Mouse (Mus musculus) left cerebral cortex, adult 11 months (tissue): Measurements from ENCODE around the gene Mn1.

Source experiments
- DNase-seq: peaks from one replicate; pipeline ENCODE4 v3.0.0; 2022; ENCODE audit warnings: low spot score

Mn1 gene

GRCm38 (mm10) chr5:111416591-111417374 is at the start of gene Mn1:
TSS of gene Mn1 (plus strand) at chr5:111417362.
- DNase-seq: peak; percentile 88

GRCm38 (mm10) chr5:111367937-111368517 is 49.1 kb upstream of the Mn1 start:
- no peak for DNase-seq

GRCm38 (mm10) chr5:111368576-111368975 is 48.6 kb upstream of the Mn1 start:
- DNase-seq: no peak

- DNase-seq: no peak
Observed at GRCm38 (mm10) chr5:111375616-111376015, 41.5 kb upstream of the Mn1 start.

GRCm38 (mm10) chr5:111376276-111377020 is 40.7 kb upstream of the Mn1 start:
- DNase-seq: peak; percentile 46

GRCm38 (mm10) chr5:111378126-111378993 is 38.8 kb upstream of the Mn1 start:
- no peak for DNase-seq

GRCm38 (mm10) chr5:111383335-111383734 is 33.8 kb upstream of the Mn1 start:
- no peak for DNase-seq

- DNase-seq: no peak
Observed at GRCm38 (mm10) chr5:111390911-111391310, 26.3 kb upstream of the Mn1 start.

GRCm38 (mm10) chr5:111391485-111391884 is 25.7 kb upstream of the Mn1 start:
- no peak for DNase-seq

- DNase-seq: no peak
Observed at GRCm38 (mm10) chr5:111393346-111394197, 23.6 kb upstream of the Mn1 start.

- no peak for DNase-seq
Observed at GRCm38 (mm10) chr5:111394198-111395053, 22.7 kb upstream of the Mn1 start.

- no peak for DNase-seq
Observed at GRCm38 (mm10) chr5:111395771-111396170, 21.4 kb upstream of the Mn1 start.

- DNase-seq: no peak
Observed at GRCm38 (mm10) chr5:111396199-111396598, 21.0 kb upstream of the Mn1 start.

GRCm38 (mm10) chr5:111398471-111398870 is 18.7 kb upstream of the Mn1 start:
- no peak for DNase-seq

GRCm38 (mm10) chr5:111399271-111399670 is 17.9 kb upstream of the Mn1 start:
- no peak for DNase-seq

- DNase-seq: no peak
Observed at GRCm38 (mm10) chr5:111401879-111402650, 15.1 kb upstream of the Mn1 start.

GRCm38 (mm10) chr5:111402651-111402996 is 14.5 kb upstream of the Mn1 start:
- no peak for DNase-seq

- no peak for DNase-seq
Observed at GRCm38 (mm10) chr5:111404721-111405120, 12.4 kb upstream of the Mn1 start.

GRCm38 (mm10) chr5:111408470-111409105 is 8.6 kb upstream of the Mn1 start:
- DNase-seq: no peak
